Mouse (Mus musculus): Measurements from ENCODE around the gene Gm45062.

Gene Gm45062

DNA sequence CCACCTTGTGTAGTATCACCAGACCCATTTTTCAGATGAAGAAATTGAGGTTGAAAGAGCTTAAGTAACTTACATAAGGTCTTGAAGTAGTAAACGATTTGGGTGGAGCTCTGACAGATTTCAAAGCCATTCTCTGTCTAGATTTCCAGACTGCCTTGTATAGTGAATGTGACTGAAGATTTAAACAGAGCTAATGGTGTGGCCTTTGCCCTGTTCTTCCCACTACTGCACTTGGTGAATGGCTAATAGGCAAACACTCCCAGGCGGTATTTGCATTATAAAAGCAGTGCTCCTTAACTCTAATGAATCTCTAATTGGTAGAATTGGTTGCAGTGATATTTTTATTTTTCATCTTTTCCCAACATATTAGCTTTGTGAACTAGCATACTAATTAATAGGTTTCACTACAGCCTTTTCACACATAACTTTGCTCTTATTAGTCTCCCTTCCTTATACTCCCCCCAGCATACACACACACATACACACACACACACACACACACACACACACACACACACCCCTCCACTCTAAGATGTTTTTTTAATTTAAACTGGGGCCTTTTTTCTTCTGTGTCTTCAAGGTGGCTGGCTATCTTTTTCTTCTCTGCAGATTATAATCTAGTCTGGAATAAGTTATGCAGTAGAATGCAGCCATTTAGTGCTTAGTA is 109.1 kb downstream of the Gm45062 start:
- in situ Hi-C loops (cut with MboI, MseI): no loop called here

- in situ Hi-C loops (cut with MboI, MseI): no loop called here
Observed at GRCm38 (mm10) chr6:8370624-8371023, 111.4 kb downstream of the Gm45062 start.

DNA sequence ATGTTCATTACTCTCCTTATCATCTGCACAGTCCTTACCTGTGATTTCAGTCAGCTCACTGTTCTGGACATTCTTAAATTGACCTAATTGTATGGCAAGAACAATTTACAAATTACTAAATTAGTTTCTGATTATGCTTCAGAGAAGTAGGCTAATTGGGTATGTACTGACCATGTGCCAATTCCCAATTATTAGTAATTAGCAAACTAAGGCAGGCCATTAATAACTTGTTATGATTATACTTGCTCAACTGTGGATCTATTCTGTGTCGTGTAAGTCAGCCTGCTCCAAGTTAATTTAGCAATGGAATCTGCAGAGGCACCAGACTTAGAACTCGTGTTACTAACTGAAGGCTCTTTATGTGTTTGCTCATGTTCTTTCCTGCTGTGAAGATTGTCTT is 113.8 kb downstream of the Gm45062 start:
- in situ Hi-C loops (cut with MboI, MseI): no loop called here

GRCm38 (mm10) chr6:8373851-8374250 is 114.6 kb downstream of the Gm45062 start:
- in situ Hi-C loops (cut with MboI, MseI): no loop called here

DNA sequence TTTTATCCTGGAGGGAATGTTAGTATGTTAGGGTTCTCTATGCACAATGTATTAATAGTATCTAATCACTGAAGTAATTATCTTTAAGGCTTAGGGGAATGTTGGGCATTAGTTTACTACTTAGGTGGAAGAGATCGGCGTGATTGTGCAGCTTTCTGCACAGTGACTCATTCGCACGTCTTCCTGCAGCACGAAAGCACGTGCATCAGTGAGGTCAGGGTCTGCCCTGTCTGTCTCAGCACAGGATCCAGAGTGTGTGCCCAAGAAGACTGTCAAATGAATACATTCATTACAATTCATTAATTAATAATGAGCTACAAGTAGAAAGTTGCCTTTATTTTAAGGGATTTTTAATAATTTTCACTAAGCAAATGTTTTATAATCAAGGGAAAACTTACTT is 115.0 kb downstream of the Gm45062 start:
- in situ Hi-C loops (cut with MboI, MseI): no loop called here

DNA sequence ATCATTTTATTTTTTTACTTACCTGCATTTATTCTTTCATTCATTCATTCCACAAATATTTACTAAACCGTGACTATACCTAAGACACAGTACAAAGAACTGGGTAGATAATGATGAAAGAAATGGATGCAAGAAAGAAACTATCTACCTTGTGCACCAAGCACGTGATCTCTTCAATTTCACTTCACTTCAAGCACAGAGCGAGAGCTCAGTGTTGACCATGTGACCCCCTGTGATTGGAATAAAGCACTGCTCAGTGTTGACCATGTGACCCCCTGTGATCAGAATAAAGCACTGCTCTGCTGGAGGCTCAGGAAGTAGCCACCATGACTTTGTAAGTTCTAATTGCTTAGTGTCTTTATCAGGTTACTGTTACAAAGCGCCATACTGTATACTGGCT is 115.5 kb downstream of the Gm45062 start:
- in situ Hi-C loops (cut with MboI, MseI): no loop called here

DNA sequence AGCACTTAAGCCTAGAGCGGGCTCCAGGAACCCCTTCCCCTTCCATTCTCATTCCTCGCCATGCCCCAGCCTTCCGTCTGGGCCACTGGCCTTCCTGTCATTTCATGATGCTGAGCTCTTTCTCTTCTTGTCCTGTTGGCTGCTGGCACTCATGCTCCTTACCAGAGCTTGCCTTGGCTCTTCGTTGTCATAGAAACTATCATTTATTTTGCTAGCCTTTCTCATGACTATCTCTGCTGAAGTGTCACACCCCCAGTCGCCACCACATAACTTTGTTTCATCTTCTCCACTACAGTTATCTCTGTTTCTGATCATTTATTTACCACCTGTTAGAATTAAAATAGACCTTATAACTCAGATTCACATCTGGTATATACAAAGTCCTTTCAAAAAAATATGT is 117.1 kb downstream of the Gm45062 start:
- in situ Hi-C loops (cut with MboI, MseI): no loop called here

DNA sequence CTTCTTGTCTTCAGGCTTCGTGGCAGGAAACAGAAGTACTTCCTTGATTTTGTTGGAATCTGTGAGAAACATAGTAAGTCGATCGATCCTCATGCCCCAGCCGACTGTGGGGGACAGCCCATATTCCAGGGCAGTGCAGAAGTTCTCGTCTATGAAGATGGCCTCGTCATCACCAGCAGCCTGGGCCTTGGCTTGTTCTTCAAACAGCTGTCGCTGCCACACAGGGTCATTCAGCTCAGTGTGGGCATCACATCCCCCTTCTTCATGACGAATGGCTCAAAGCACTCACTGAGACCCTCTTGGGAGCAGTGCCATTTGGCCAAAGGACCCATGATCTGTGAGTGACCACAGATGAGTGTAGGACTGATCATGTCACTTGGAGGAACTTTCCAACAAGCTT is 118.4 kb downstream of the Gm45062 start:
- in situ Hi-C loops (cut with MboI, MseI): no loop called here

GRCm38 (mm10) chr6:8389307-8389706 is 130.1 kb downstream of the Gm45062 start:
- in situ Hi-C loops (cut with MboI, MseI): no loop called here

GRCm38 (mm10) chr6:8390296-8390695 is 131.0 kb downstream of the Gm45062 start:
- in situ Hi-C loops (cut with MboI, MseI): no loop called here

DNA sequence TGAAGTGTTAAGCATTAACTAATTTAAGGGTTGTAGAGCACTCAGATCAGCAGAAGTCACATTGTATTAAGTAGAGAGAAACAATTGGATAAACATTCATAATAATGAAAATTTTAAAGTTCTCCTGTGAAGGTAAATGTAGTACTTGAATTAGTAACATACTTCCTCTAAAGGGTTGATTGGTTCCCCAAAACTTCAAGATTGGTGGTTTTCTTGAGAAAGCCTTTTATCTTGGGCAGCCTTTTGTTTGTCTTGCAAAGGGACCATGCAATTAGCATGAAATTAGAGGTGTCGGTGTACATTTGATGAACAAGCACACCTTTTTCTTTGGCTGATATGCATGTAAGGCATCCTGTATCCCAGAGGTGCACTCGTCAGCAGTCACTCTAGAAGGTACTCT is 131.7 kb downstream of the Gm45062 start:
- in situ Hi-C loops (cut with MboI, MseI): no loop called here

DNA sequence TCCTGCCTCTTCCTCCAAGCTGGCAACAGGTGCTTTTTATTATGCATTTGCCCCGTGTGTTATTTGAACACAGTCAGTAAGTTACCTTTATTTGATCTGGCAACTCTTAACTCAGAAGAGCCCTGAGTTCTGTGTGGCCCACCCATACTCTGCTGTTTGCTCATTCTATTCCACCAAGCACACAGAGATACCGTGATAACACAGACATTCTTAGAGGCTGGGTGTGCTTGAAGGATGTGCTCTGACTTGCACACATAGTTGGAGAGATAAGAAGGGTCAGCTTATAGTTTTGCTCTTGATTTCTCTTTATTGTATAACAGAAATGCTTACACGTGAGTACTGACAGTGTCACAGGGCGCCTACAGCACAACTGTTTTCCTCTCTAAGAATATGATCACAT is 133.8 kb downstream of the Gm45062 start:
- in situ Hi-C loops (cut with MboI, MseI): no loop called here

DNA sequence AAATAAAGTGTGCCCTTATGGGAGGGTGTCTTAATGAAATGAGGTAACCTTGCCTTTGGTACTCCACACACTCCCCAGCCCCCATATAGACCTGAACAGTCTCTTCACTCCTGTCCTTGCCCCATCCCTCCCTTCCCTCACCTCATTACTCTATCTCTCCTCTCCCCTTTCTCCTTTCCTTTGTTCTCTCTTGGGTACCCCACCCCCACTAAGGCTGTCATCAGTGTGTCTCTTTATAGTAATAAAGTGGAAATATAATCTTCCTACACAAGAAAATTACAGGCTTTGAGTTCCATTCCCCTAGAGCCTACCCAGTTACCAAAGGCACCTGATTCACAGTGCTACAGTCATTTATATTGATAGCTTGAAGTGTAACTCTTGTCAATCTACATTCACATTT is 134.8 kb downstream of the Gm45062 start:
- in situ Hi-C loops (cut with MboI, MseI): no loop called here

GRCm38 (mm10) chr6:8395061-8395460 is 135.8 kb downstream of the Gm45062 start:
- in situ Hi-C loops (cut with MboI, MseI): no loop called here

GRCm38 (mm10) chr6:8397252-8397651 is 138.0 kb downstream of the Gm45062 start:
- in situ Hi-C loops (cut with MboI, MseI): no loop called here

DNA sequence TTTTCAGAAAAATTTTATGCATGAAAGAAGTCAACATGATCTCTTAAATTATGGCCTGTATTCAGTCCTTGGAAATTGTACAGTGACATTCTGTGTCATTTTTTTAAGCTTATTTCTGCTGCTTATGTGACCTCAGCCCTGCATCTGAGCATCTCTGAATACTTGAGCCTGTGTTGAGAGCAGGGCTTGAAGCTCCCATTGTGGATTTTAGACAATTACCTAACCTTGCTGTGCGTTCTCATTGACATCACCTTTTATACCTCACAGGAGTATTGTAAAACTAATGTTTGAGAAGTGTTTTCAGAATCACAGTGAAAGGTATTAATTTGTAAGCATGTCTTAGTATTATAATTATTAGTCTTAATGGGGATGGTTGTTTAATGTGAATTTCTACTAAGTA is 140.5 kb downstream of the Gm45062 start:
- in situ Hi-C loops (cut with MboI, MseI): no loop called here

DNA sequence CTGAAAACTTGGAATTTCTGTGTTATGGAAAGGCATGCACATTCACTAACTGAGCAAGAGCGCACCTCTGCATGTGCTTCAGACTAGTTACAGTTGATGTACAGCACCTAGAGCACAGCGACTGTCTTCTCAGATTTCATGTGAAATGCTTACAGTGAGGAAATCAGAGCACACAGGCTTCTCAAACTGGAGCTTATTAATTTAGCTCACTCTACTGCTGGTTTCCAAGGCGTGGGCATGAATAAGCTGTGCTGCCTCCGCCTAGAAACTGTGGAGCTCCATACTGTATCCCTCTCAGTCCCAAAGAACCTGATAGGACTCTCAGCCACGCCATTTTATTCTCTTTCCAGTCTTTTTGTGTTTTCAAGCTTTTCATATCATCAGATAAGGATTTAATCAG is 143.9 kb downstream of the Gm45062 start:
- in situ Hi-C loops (cut with MboI, MseI): no loop called here

DNA sequence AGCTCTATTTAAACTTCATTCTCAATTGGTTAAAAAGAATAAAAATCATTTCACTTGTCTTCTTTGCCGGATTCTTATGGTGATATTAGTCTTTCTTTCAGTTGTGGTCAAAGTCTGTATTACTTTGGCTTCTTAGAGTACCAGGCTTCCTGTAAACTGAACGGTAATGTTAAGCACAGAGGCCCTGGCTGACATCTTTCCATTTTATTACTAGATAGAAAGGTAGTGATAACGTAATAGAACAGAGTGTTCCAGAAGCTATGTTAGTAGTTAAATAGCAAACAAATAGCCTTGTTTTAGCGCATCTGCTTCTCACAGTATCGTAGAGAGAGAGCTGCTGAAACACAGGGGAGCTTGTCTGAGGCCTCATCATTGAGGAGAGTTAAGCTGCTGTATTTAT is 146.6 kb downstream of the Gm45062 start:
- in situ Hi-C loops (cut with MboI, MseI): no loop called here

DNA sequence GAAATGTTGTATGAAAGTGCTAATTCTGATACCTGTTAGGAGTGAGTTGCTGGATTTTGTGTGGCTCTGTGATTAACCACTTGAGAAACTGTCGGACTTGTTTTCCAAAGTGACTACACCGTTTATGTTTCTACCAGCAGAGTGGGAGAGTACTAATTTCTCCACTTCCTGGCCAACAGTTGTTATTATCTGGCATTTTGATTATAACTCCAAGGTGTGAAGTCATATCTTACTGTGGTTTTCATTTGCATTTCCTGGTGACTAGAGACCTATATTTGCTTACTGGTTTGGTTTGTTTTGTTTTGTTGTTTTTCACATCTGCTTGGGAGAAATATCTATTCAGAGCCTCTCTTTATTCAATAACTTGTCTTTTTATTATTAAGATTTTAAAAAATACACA is 149.1 kb downstream of the Gm45062 start:
- in situ Hi-C loops (cut with MboI, MseI): no loop called here

GRCm38 (mm10) chr6:8409865-8410264 is 150.6 kb downstream of the Gm45062 start:
- in situ Hi-C loops (cut with MboI, MseI): no loop called here

DNA sequence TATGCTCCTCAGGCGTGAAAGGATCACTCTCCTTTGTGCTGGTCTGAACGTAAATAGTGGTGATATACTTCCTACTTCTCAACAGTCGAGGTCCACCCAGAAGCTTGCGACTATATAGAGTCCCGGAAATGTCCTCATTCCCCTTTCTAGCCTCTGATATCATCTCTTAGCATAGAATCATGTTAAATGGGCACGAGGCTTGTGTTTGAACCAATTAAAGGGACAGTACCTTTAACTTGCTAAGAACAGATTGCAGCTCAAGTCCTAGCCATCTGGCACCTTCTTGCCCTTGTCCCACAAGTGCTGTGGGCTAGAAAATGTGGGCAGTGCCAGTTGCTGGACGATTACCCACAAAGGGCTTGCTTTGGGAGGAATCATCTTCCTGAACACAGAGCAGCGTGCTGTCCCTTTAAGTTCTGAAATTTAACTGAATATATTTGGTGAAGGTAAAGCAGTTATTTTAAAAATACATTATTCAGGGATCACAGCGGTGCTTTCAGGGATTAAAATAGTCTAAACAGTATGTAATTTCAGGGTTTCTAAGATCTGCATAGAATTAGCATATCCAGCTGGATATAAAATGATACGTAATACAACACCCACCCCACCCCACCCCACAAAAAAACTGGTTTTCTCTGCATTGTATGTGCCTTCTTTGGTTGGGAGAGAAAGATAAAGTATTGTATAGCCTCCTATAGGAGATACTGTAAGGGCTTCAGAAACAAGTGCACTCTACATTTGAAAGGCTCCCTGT is 153.8 kb downstream of the Gm45062 start:
- in situ Hi-C loops (cut with MboI, MseI): no loop called here

- in situ Hi-C loops (cut with MboI, MseI): no loop called here
Observed at GRCm38 (mm10) chr6:8414020-8414419, 154.8 kb downstream of the Gm45062 start.

- in situ Hi-C loops (cut with MboI, MseI): loop anchor here (5.0 kb wide), 1 partner anchor 139 kb away; no protein-coding TSS in a partner anchor
Observed at GRCm38 (mm10) chr6:8415823-8416222, 156.6 kb downstream of the Gm45062 start.

Measured in regulatory T cell (primary cell).